Mouse (Mus musculus) neural tube, embryonic 13.5 days (tissue): ENCODE measurements around the gene Ranbp3. TPM values are rescaled to one million over a fixed set of nuclear protein-coding genes. Genes with fewer than 3 reads are reported as not detected.

ENCODE experiments used
- ATAC-seq: fragments of 200-750 bp; cut with Nextera tagmentation; 2 replicates; pipeline ENCODE4 v1.8.0; 2017; ENCODE audit warnings: low read depth, mild to moderate bottlenecking, moderate TSS enrichment, moderate library complexity
- H3K27ac ChIP-seq: fragments of 300-500 bp; sonication (generic); replicated peaks from 2 replicates; pipeline ENCODE4 v1.5.1; 2015; ENCODE audit warnings: moderate library complexity, mild to moderate bottlenecking, inconsistent platforms
- H3K27me3 ChIP-seq: fragments of 300-500 bp; sonication (generic); 2 replicates; pipeline ENCODE4 v1.6.1; 2015; ENCODE audit warnings: mild to moderate bottlenecking, inconsistent platforms
- H3K36me3 ChIP-seq: fragments of 300-500 bp; sonication (generic); 2 replicates; pipeline ENCODE4 v1.6.1; 2015; ENCODE audit warnings: mild to moderate bottlenecking, inconsistent platforms
- H3K4me1 ChIP-seq: fragments of 300-500 bp; sonication (generic); replicated peaks from 2 replicates; pipeline ENCODE4 v1.6.1; 2015; ENCODE audit warnings: inconsistent platforms
- H3K4me2 ChIP-seq: fragments of 300-500 bp; sonication (generic); 2 replicates; pipeline ENCODE4 v1.6.1; 2015; ENCODE audit warnings: inconsistent platforms, mild to moderate bottlenecking, moderate library complexity
- H3K4me3 ChIP-seq: fragments of 300-500 bp; sonication (generic); 2 replicates; pipeline ENCODE4 v1.5.1; 2015; ENCODE audit warnings: mild to moderate bottlenecking, inconsistent platforms
- H3K9ac ChIP-seq: fragments of 300-500 bp; sonication (generic); 2 replicates; pipeline ENCODE4 v1.6.1; 2015; ENCODE audit warnings: moderate library complexity, mild to moderate bottlenecking, inconsistent platforms
- H3K9me3 ChIP-seq: fragments of 300-500 bp; sonication (generic); 2 replicates; pipeline ENCODE4 v1.6.1; 2016; ENCODE audit warnings: inconsistent platforms
- WGBS: fragments of 180-500 bp; shearing (Covaris S2); methylation state at CpG from one replicate; pipeline ENCODE4 v1.1.7; 2015; 5-methylcytosine and 5-hydroxymethylcytosine counted together
- polyA plus RNA-seq: library from polyadenylated mRNA; unstranded; fragments of >200 nt; fragmentation: Nextera tagmentation; extraction: Ambion mirVana; gene quantifications from 2 replicates; pipeline ENCODE4 v1.2.1, GENCODE M21; 2015

Gene Ranbp3
- polyA plus RNA-seq, 1 experiment from 2014 or later = 94.7 TPM

DNA sequence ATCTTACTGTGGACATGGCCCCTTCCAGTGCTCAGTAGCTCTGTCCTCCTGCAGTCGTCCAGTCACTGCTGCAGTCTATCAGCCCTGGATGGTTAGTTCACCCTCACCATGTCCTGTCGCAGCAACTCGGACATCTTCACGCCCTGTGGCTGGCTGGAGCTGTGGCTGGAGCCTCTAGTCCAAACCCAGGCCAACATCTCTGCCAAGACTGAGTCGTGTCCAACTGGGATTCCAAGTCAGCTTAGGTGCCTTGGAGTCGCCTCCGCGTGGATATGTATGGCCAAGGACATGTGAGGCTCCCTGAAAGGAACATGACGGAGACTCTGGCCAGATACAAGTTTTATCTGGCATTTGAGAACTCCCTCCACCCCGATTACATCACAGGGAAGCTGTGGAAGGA lies 65.1 kb downstream of the Ranbp3 start:
- Histone ChIP-seq H3K9ac (no peak overlapping the region), H3K27me3 (no peaks in the 10 kb centered on the region), H3K4me3 (no peak overlapping the region), H3K9me3 (no peaks in the 10 kb centered on the region), H3K27ac (no peak overlapping the region), H3K36me3 (no peaks in the 10 kb centered on the region), H3K4me2 (no peak overlapping the region), H3K4me1 (no peaks in the 10 kb centered on the region)
- no peak for ATAC-seq
- 81% methylated on average over 10 of the region's 10 CpGs for WGBS

- no peaks in the 10 kb centered on the region for H3K27me3 ChIP-seq
- no peak for ATAC-seq
- WGBS = 86% methylated on average over 17 of the region's 17 CpGs
- no peak overlapping the region for H3K9ac ChIP-seq
- H3K4me3 ChIP-seq = no peak overlapping the region
- H3K4me2 ChIP-seq = no peak overlapping the region
- no peak overlapping the region for H3K27ac ChIP-seq
- H3K36me3 ChIP-seq = no peaks in the 10 kb centered on the region
- no peaks in the 10 kb centered on the region for H3K9me3 ChIP-seq
- H3K4me1 ChIP-seq = no peaks in the 10 kb centered on the region
These were observed 67.2 kb downstream of the Ranbp3 start for GRCm38 (mm10) chr17:56740118-56740787.

- H3K36me3 ChIP-seq = no peaks in the 10 kb centered on the region
- H3K4me2 ChIP-seq = no peak overlapping the region
- 78% methylated on average over 17 of the region's 17 CpGs for whole genome bisulfite sequencing
- no peak overlapping the region for H3K27ac ChIP-seq
- no peak for ATAC-seq
- H3K9ac ChIP-seq = no peak overlapping the region
- H3K4me1 ChIP-seq = no peaks in the 10 kb centered on the region
- no peaks in the 10 kb centered on the region for H3K27me3 ChIP-seq
- no peak overlapping the region for H3K4me3 ChIP-seq
- H3K9me3 ChIP-seq = no peaks in the 10 kb centered on the region
These were observed 67.7 kb downstream of the Ranbp3 start for GRCm38 (mm10) chr17:56740788-56741160.

GRCm38 (mm10) chr17:56744173-56744572 lies 71.1 kb downstream of the Ranbp3 start:
- Histone ChIP-seq H3K4me1 (no peaks in the 10 kb centered on the region), H3K9me3 (no peaks in the 10 kb centered on the region), H3K4me3 (no peak overlapping the region), H3K27me3 (peaks cover 12% of the 10 kb centered on the region; the same call in 1 of the 2 replicates), H3K9ac (no peak overlapping the region), H3K36me3 (no peaks in the 10 kb centered on the region), H3K4me2 (no peak overlapping the region), H3K27ac (no peak overlapping the region)
- ATAC-seq = no peak
- WGBS = 68% methylated on average over 5 of the region's 5 CpGs

DNA sequence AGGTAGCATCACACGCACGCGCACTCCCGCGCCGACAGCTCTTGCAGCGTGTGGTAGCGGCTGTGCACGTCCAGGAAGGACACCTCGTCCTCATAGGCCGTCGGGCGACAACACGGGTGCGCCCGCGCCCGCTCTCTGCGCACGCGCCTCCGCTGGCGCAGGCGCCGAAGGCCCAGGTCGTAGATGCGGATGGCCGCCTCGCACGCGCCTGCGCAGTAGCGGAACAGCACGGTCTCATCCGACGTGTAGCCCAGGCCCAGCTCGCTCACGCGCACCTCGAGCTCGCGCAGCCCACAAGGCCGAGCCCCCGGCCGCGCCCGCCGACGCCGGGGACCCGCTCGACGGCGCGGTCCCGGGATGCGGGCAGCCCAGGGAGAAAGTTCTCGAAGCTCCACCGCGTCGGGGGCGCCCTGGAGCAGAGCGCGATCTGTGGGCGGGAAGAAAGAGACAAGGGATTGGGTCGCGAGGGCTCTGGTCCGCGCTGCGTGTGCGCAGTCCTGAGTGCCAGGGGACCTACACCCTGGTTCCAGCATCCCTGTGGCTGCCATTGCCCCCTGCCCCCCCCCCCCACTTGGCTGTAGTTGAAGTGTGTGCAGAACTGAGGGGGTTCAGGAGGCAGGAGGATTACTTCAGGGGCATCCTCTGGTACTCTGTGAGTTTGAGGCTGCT lies 78.4 kb downstream of the Ranbp3 start:
- peak; percentile 79 for ATAC-seq
- Histone ChIP-seq H3K36me3 (no peaks in the 10 kb centered on the region), H3K27me3 (peaks cover 84% of the 10 kb centered on the region), H3K4me2 (peak overlapping the region; percentile 49), H3K4me3 (peak overlapping the region; percentile 34), H3K9ac (peak overlapping the region; percentile 48; the same call in 1 of the 2 replicates), H3K27ac (no peak overlapping the region), H3K4me1 (0 out of 2 replicates have a peak, but pooled peaks cover 10% of the 10 kb centered on the region), H3K9me3 (no peaks in the 10 kb centered on the region)
- 21% methylated on average over 71 of the region's 71 CpGs for WGBS

GRCm38 (mm10) chr17:56753452-56753851 lies 80.4 kb downstream of the Ranbp3 start:
- peaks cover 20% of the 10 kb centered on the region for H3K4me1 ChIP-seq
- peaks cover 96% of the 10 kb centered on the region for H3K27me3 ChIP-seq
- H3K9me3 ChIP-seq = no peaks in the 10 kb centered on the region
- 26% methylated on average over 15 of the region's 15 CpGs for WGBS
- H3K9ac ChIP-seq = no peak overlapping the region
- no peaks in the 10 kb centered on the region for H3K36me3 ChIP-seq
- H3K27ac ChIP-seq = no peak overlapping the region
- ATAC-seq = no peak
- no peak overlapping the region for H3K4me2 ChIP-seq
- H3K4me3 ChIP-seq = no peak overlapping the region

GRCm38 (mm10) chr17:56754271-56755185 lies 81.4 kb downstream of the Ranbp3 start:
- H3K4me1 ChIP-seq = peaks cover 20% of the 10 kb centered on the region
- no peak for ATAC-seq
- H3K27ac ChIP-seq = no peak overlapping the region
- no peaks in the 10 kb centered on the region for H3K9me3 ChIP-seq
- WGBS = 11% methylated on average over 36 of the region's 36 CpGs
- H3K36me3 ChIP-seq = no peaks in the 10 kb centered on the region
- no peak overlapping the region for H3K9ac ChIP-seq
- peaks cover 93% of the 10 kb centered on the region for H3K27me3 ChIP-seq
- H3K4me2 ChIP-seq = no peak overlapping the region
- no peak overlapping the region for H3K4me3 ChIP-seq

DNA sequence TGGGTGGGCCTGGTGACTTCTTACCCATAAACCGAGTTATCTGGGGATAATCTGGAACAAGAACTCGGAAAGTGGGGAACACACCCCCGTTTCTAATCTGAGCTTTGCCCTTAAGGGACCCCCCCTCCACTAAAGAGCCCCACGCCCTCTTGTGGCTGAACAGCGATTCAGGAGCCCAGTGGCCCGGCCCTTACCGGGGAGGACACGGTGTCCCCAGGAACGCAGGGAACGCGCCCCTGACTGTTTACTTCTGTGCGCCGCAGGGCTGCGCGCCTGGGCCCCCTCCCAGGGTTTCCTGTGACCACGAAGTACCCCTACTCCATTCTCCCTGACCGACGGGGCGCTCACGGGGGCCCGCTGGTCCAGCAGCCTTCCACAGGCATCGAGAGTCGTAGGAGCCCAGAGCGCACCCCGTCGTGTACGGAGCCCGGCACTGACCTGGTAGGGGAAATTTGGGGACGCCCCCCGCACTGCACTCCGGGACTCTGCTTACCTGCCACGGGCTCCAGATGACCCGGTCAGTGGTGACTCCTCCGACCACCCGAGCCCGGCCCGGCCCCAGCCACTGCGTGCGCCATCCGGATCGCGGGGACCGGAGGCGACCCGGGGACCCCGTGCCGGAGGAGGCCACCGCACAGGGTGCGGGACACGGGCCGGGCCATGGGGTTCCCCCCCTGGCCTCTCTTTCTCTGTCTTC lies 83.8 kb downstream of the Ranbp3 start:
- no peaks in the 10 kb centered on the region for H3K9me3 ChIP-seq
- peak overlapping the region; percentile 41 for H3K4me3 ChIP-seq
- peak overlapping the region; percentile 73 for H3K4me2 ChIP-seq
- no peak for ATAC-seq
- 1% methylated on average over 50 of the region's 51 CpGs for WGBS
- peak overlapping the region; percentile 69 for H3K9ac ChIP-seq
- no peak overlapping the region for H3K27ac ChIP-seq
- H3K27me3 ChIP-seq = peaks cover 87% of the 10 kb centered on the region
- H3K36me3 ChIP-seq = no peaks in the 10 kb centered on the region
- peaks cover 23% of the 10 kb centered on the region for H3K4me1 ChIP-seq

- ATAC-seq = peak; percentile 6; the same call in 1 of the 2 replicates
- H3K27me3 ChIP-seq = peaks cover 80% of the 10 kb centered on the region
- H3K4me3 ChIP-seq = peak within 1 kb of the TSS; percentile 41
- H3K4me1 ChIP-seq = peaks cover 28% of the 10 kb centered on the region
- no peak within 1 kb of the TSS for H3K27ac ChIP-seq
- peak within 1 kb of the TSS; percentile 69 for H3K9ac ChIP-seq
- H3K36me3 ChIP-seq = no peaks in the 10 kb centered on the region
- H3K4me2 ChIP-seq = peak within 1 kb of the TSS; percentile 73
- WGBS = under 1% methylated on average over 40 of the region's 48 CpGs
- H3K9me3 ChIP-seq = no peaks in the 10 kb centered on the region
These were observed 84.5 kb downstream of the Ranbp3 start, which contains the start of gene Nrtn for GRCm38 (mm10) chr17:56757416-56758123. Gene Nrtn (minus strand): TSS chr17:56757530.

- Histone ChIP-seq H3K4me3 (no peak overlapping the region), H3K27me3 (peaks cover 75% of the 10 kb centered on the region), H3K4me1 (peaks cover 32% of the 10 kb centered on the region), H3K9me3 (no peaks in the 10 kb centered on the region), H3K27ac (no peak overlapping the region), H3K4me2 (peak overlapping the region; percentile 73; the same call in 1 of the 2 replicates), H3K36me3 (no peaks in the 10 kb centered on the region), H3K9ac (no peak overlapping the region)
- WGBS = 5% methylated on average over 12 of the region's 12 CpGs
- ATAC-seq = no peak
These were observed 85.0 kb downstream of the Ranbp3 start for GRCm38 (mm10) chr17:56758132-56758531.

DNA sequence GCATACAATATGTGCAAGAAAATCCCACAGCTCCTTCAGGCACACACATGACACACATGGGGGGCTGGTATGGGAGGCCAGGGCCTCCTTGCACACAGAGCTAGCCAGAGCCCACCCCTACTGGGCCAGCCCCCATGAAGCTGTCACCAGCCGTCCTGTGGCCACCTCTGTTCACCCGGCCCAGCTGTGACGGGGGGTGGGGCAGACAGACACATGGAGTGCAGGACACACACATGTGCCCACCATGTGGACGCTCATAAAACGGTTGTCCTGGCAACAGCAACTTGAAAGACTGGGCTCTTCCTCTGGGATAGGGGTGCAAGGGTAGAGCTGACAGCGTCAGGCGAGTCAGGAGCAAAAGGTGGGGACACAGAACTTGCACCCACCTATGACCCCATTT lies 86.2 kb downstream of the Ranbp3 start:
- Histone ChIP-seq H3K9me3 (no peaks in the 10 kb centered on the region), H3K27me3 (peaks cover 63% of the 10 kb centered on the region), H3K27ac (no peak overlapping the region), H3K4me2 (no peak overlapping the region), H3K4me1 (peaks cover 29% of the 10 kb centered on the region), H3K9ac (no peak overlapping the region), H3K4me3 (no peak overlapping the region), H3K36me3 (no peaks in the 10 kb centered on the region)
- no peak for ATAC-seq
- WGBS = 39% methylated on average over 7 of the region's 7 CpGs
